Comparison of ENCODE assay signal across 25 mouse cellular contexts in genomic region chr4:44958776-44959175, GRCm38 (mm10). TPM values are rescaled to one million over a fixed set of nuclear protein-coding genes. Genes with fewer than 3 reads are reported as not detected.
DNase-seq lines count a peak whose midpoint lies in the region; ATAC-seq and TF ChIP-seq lines count a peak whose summit lies in the region.
"Had no signal": no experiment of that assay in that cellular context is flagged by ENCODE, and none has a peak within 500 bp of the region (broad histone marks: within the 10 kb centered on the region; RNA-seq: fewer than 3 reads in every experiment).

No protein-coding gene starts in this region.

- TF ChIP-seq CTCF in E14TG2a.4 (conservative IDR thresholded peaks at IDR 0.05; ENCODE audit: low read length) (no peak), ES-Bruce4 (IDR thresholded peaks at IDR 0.05; ENCODE audit: low read depth, low read length) (no peak)
- no peak for TF ChIP-seq CTCF in kidney, adult 2 months (conservative IDR thresholded peaks at IDR 0.05; ENCODE audit: insufficient read depth, insufficient read length, low read depth, low read length)

- H3K4me1 ChIP-seq in E14TG2a.4 (replicated peaks; ENCODE audit: low read depth, low read length) (peaks cover 79% of the 10 kb centered on the region), ES-Bruce4 (ENCODE audit: control insufficient read depth, insufficient read depth, low read length) (peaks cover 3% of the 10 kb centered on the region)
- no peaks in the 10 kb centered on the region for H3K4me1 ChIP-seq in kidney, adult 2 months (ENCODE audit: control insufficient read depth, insufficient read depth, low read length)
- no peaks in the 10 kb centered on the region for H3K4me1 ChIP-seq in midbrain, embryonic 16.5 days (ENCODE audit: control insufficient read depth, insufficient read depth, low read length)
- H3K4me1 ChIP-seq: embryonic facial prominence, embryonic 13.5 days; embryonic facial prominence, embryonic 15.5 days; forebrain, embryonic 10.5 days; forebrain, embryonic 12.5 days had no signal

- 0 out of 2 replicates have a peak overlapping the region, but pooled peaks have one; percentile 6 for H3K27ac ChIP-seq in ES-Bruce4 (ENCODE audit: insufficient read depth, low read length)
- no peak overlapping the region for H3K27ac ChIP-seq in kidney, adult 2 months (ENCODE audit: insufficient read depth, low read depth, low read length)
- H3K27ac ChIP-seq in midbrain, embryonic 16.5 days (ENCODE audit: low read length), result no peak overlapping the region
- H3K27ac ChIP-seq: embryonic facial prominence, embryonic 13.5 days; embryonic facial prominence, embryonic 15.5 days; forebrain, embryonic 10.5 days; forebrain, embryonic 12.5 days had no signal

- DNase-seq in R1 (ENCODE audit: low read depth, low spot score), result peak; percentile 72
- no peak for DNase-seq in heart, postnatal 25 days (ENCODE audit: low spot score)
- no peak for DNase-seq in kidney, adult 2 months
- DNase-seq: adrenal gland, adult 8-10 months; adrenal gland, postnatal 14 days; adrenal gland, postnatal 36 days; cerebellum, adult 11-12 months; cerebellum, adult 2 months; cerebellum, adult 9-10 months; cerebellum, postnatal 10 days; cerebellum, postnatal 25 days; embryo, embryonic 11 days had no signal

- no peak for TF ChIP-seq POLR2A in ES-Bruce4 (IDR thresholded peaks at IDR 0.05; ENCODE audit: insufficient read depth, low read length)
- no peak for TF ChIP-seq POLR2A in kidney, adult 2 months (IDR thresholded peaks at IDR 0.05; ENCODE audit: low read depth, low read length)

- peaks cover under 1% of the 10 kb centered on the region; the same call in 1 of the 2 replicates for H3K27me3 ChIP-seq in E14TG2a.4 (ENCODE audit: insufficient read depth, low read length)
- no peaks in the 10 kb centered on the region for H3K27me3 ChIP-seq in ES-Bruce4 (ENCODE audit: control insufficient read depth, insufficient read depth, low read length, poor library complexity, severe bottlenecking)
- no peaks in the 10 kb centered on the region for H3K27me3 ChIP-seq in kidney, adult 2 months (replicated peaks; ENCODE audit: control insufficient read depth, insufficient read depth, low read length)
- H3K27me3 ChIP-seq in midbrain, embryonic 16.5 days (ENCODE audit: control insufficient read depth, insufficient read depth, low read depth, low read length), result no peaks in the 10 kb centered on the region
- H3K27me3 ChIP-seq: embryonic facial prominence, embryonic 13.5 days; embryonic facial prominence, embryonic 15.5 days; forebrain, embryonic 12.5 days; Patski had no signal

- intact Hi-C loops in heart, postnatal 25 days (cut with DNase I), result no loop called here

- H3K4me3 ChIP-seq in E14TG2a.4 (replicated peaks; ENCODE audit: low read length) (peak overlapping the region; percentile 60), ES-Bruce4 (ENCODE audit: low read depth, low read length) (no peak overlapping the region)
- H3K4me3 ChIP-seq in kidney, adult 2 months (ENCODE audit: insufficient read depth, low read depth, low read length), result no peak overlapping the region
- no peak overlapping the region for H3K4me3 ChIP-seq in midbrain, embryonic 16.5 days (ENCODE audit: low read depth, low read length)
- H3K4me3 ChIP-seq: embryonic facial prominence, embryonic 13.5 days; embryonic facial prominence, embryonic 15.5 days; erythroblast, embryonic 14.5 days; forebrain, embryonic 10.5 days; forebrain, embryonic 12.5 days had no signal

- no peak for ATAC-seq in midbrain, embryonic 16.5 days
- ATAC-seq: activated CD4-positive, CD25-positive, alpha-beta regulatory T cell, adult 4 months; forebrain, embryonic 14.5 days; forebrain, embryonic 16.5 days; Patski had no signal

- H3K9me3 ChIP-seq in E14TG2a.4 (ENCODE audit: low read length) (no peaks in the 10 kb centered on the region), ES-Bruce4 (replicated peaks; ENCODE audit: control insufficient read depth, insufficient read depth, low read length, poor library complexity, severe bottlenecking) (no peaks in the 10 kb centered on the region)
- H3K9me3 ChIP-seq in midbrain, embryonic 16.5 days (replicated peaks; ENCODE audit: control insufficient read depth, low read length, poor library complexity, severe bottlenecking), result no peaks in the 10 kb centered on the region
- H3K9me3 ChIP-seq: embryonic facial prominence, embryonic 13.5 days; embryonic facial prominence, embryonic 15.5 days; forebrain, embryonic 10.5 days; forebrain, embryonic 12.5 days had no signal

- H3K36me3 ChIP-seq in E14TG2a.4 (ENCODE audit: insufficient read depth, low read length) (no peaks in the 10 kb centered on the region), ES-Bruce4 (ENCODE audit: control insufficient read depth, insufficient read depth, low read length, poor library complexity, severe bottlenecking) (no peaks in the 10 kb centered on the region)
- no peaks in the 10 kb centered on the region for H3K36me3 ChIP-seq in kidney, adult 2 months (ENCODE audit: control insufficient read depth, insufficient read depth, low read length)
- no peaks in the 10 kb centered on the region for H3K36me3 ChIP-seq in midbrain, embryonic 16.5 days (ENCODE audit: control insufficient read depth, insufficient read depth, low read length)
- H3K36me3 ChIP-seq: embryonic facial prominence, embryonic 13.5 days; embryonic facial prominence, embryonic 15.5 days; forebrain, embryonic 10.5 days; forebrain, embryonic 12.5 days; G1E had no signal

- 86% methylated on average over 9 of the region's 9 CpGs for WGBS in kidney, adult 2 months
- WGBS in midbrain, embryonic 16.5 days, result 93% methylated on average over 9 of the region's 9 CpGs

- H3K4me2 ChIP-seq in midbrain, embryonic 16.5 days (ENCODE audit: low read length), result no peak overlapping the region
- H3K4me2 ChIP-seq: embryonic facial prominence, embryonic 13.5 days; embryonic facial prominence, embryonic 15.5 days; forebrain, embryonic 12.5 days had no signal

- TF ChIP-seq EP300 in ES-Bruce4 (IDR thresholded peaks at IDR 0.05; ENCODE audit: insufficient read depth, low read depth, low read length), result no peak

- H3K9ac ChIP-seq in ES-Bruce4 (ENCODE audit: low read depth, poor library complexity, severe bottlenecking), result no peak overlapping the region
- no peak overlapping the region for H3K9ac ChIP-seq in midbrain, embryonic 16.5 days (ENCODE audit: low read depth, low read length)
- H3K9ac ChIP-seq: embryonic facial prominence, embryonic 13.5 days; embryonic facial prominence, embryonic 15.5 days; forebrain, embryonic 12.5 days had no signal

RNA-seq across cellular contexts. Expression of gene Grhpr, which starts 22.4 kb away (rescaled TPM):
- polyA plus RNA-seq in ES-Bruce4 (2011; ENCODE audit: insufficient read depth, insufficient read length, low read depth, missing spikeins), result 26.8 and 26.9 TPM in 2 replicates
- 10 to 100 TPM; 38.5 to 39.5 TPM for total RNA-seq in heart, postnatal 25 days (2021)
- 334 and 342 TPM in 2 replicates for polyA plus RNA-seq in kidney, adult 2 months (2012; rRNA removed)
- 23.9 and 27.2 TPM in 2 replicates for polyA plus RNA-seq in midbrain, embryonic 16.5 days (2015; fragmentation: Nextera tagmentation; extraction: Ambion mirVana)

RNA-seq across cellular contexts. Expression of gene Zbtb5, which starts 53.4 kb away (rescaled TPM):
- 11.2 and 12.8 TPM in 2 replicates for polyA plus RNA-seq in ES-Bruce4 (2011; ENCODE audit: insufficient read depth, insufficient read length, low read depth, missing spikeins)
- total RNA-seq in heart, postnatal 25 days (2021), result 1 to 10 TPM; 6.3 to 6.7 TPM
- polyA plus RNA-seq in kidney, adult 2 months (2012; rRNA removed), result 11.8 and 12.8 TPM in 2 replicates
- 44.5 and 48.7 TPM in 2 replicates for polyA plus RNA-seq in midbrain, embryonic 16.5 days (2015; fragmentation: Nextera tagmentation; extraction: Ambion mirVana)

RNA-seq across cellular contexts. Expression of gene Polr1e, which starts 59.6 kb away (rescaled TPM):
- 35.1 and 36.0 TPM in 2 replicates for polyA plus RNA-seq in ES-Bruce4 (2011; ENCODE audit: insufficient read depth, insufficient read length, low read depth, missing spikeins)
- total RNA-seq in heart, postnatal 25 days (2021), result 10 to 100 TPM; 19.4 to 26.6 TPM
- 6.2 and 7.8 TPM in 2 replicates for polyA plus RNA-seq in kidney, adult 2 months (2012; rRNA removed)
- polyA plus RNA-seq in midbrain, embryonic 16.5 days (2015; fragmentation: Nextera tagmentation; extraction: Ambion mirVana), result 31.7 and 33.2 TPM in 2 replicates

Comparison
In these comparisons a context has a peak if more than half of its experiments do, and no peak if none do; other contexts are left out.
1. RNA of gene Grhpr, which starts 22.4 kb away (polyA plus RNA-seq): 334 to 342 TPM in kidney, adult 2 months; 23.9 to 27.2 TPM in midbrain, embryonic 16.5 days and 26.8 to 26.9 TPM in ES-Bruce4; every median in the first group is over 10 times any median in the second.